Mouse (Mus musculus) embryonic fibroblast, embryonic 13.5 days (primary cell): Measurements from ENCODE around the gene Fam184a. TPM values are rescaled to one million over a fixed set of nuclear protein-coding genes. Genes with fewer than 3 reads are reported as not detected.
"Not testable (repeated sequence)": the region's sequence is repeated elsewhere in the genome, so short reads cannot be mapped to it uniquely, and the experiment has no call there.

ENCODE experiments used
- H3K27ac ChIP-seq: 2 replicates; pipeline ENCODE4 v1.5.1; 2012; ENCODE audit warnings: low read length, control low read depth, inconsistent platforms; ENCODE audit not compliant: insufficient read depth
- H3K4me1 ChIP-seq: 2 replicates; pipeline ENCODE4 v1.6.1; 2011; ENCODE audit warnings: low read length; ENCODE audit not compliant: control insufficient read depth, insufficient read depth
- H3K4me3 ChIP-seq: 2 replicates; pipeline ENCODE4 v1.5.1; 2011; ENCODE audit warnings: mild to moderate bottlenecking, control low read depth, low read length; ENCODE audit not compliant: insufficient read depth
- CTCF ChIP-seq: IDR thresholded peaks from 2 replicates; pipeline ENCODE4 v1.5.1; 2011; ENCODE audit warnings: mild to moderate bottlenecking, control low read depth, low read length, moderate library complexity, borderline replicate concordance; ENCODE audit not compliant: insufficient read depth
- POLR2A ChIP-seq: IDR thresholded peaks from 2 replicates; pipeline ENCODE4 v1.6.1; 2011; ENCODE audit warnings: low read depth, mild to moderate bottlenecking, control low read depth, low read length, moderate library complexity
- polyA plus RNA-seq: library from polyadenylated mRNA; stranded (reverse); fragments of >200 nt; gene quantifications from 2 replicates; pipeline ENCODE4 v1.2.4, GENCODE M21; 2011; ENCODE audit warnings: low read depth; ENCODE audit not compliant: missing spikeins, insufficient read length

The Fam184a gene
- polyA plus RNA-seq, 1 experiment, result 3.8 TPM

GRCm38 (mm10) chr10:53650683-53651082 lies 100.2 kb downstream of the Fam184a start:
- TF ChIP-seq CTCF (no peak), POLR2A (no peak)
- no peak overlapping the region for H3K27ac ChIP-seq
- H3K4me3 ChIP-seq, result no peak overlapping the region
- no peaks in the 10 kb centered on the region for H3K4me1 ChIP-seq

- Histone ChIP-seq H3K27ac (no peak overlapping the region), H3K4me1 (no peaks in the 10 kb centered on the region), H3K4me3 (no peak overlapping the region)
- TF ChIP-seq CTCF, result no peak
- TF ChIP-seq POLR2A, result no peak
Measured at GRCm38 (mm10) chr10:53641507-53641906, 109.4 kb downstream of the Fam184a start.

GRCm38 (mm10) chr10:53635246-53635971 lies 115.5 kb downstream of the Fam184a start:
- TF ChIP-seq POLR2A (no peak), CTCF (no peak)
- no peak overlapping the region for H3K27ac ChIP-seq
- no peak overlapping the region for H3K4me3 ChIP-seq
- H3K4me1 ChIP-seq, result no peaks in the 10 kb centered on the region

GRCm38 (mm10) chr10:53634160-53634559 lies 116.8 kb downstream of the Fam184a start:
- Histone ChIP-seq H3K27ac (no peak overlapping the region), H3K4me3 (no peak overlapping the region)
- TF ChIP-seq POLR2A (no peak), CTCF (no peak)

GRCm38 (mm10) chr10:53630339-53630738 lies 120.6 kb downstream of the Fam184a start, which contains the start of gene Mcm9:
Mcm9 (minus strand) TSS chr10:53630439.
- Histone ChIP-seq H3K27ac (peak within 1 kb of the TSS; percentile 84), H3K4me3 (peak within 1 kb of the TSS; percentile 87)
- H3K4me1 ChIP-seq, result not testable (repeated sequence)

More at GRCm38 (mm10) chr10:53634160-53634559, 116.8 kb downstream of the Fam184a start:
- H3K4me1 ChIP-seq, result no peaks in the 10 kb centered on the region

GRCm38 (mm10) chr10:53629918-53630250 lies 121.0 kb downstream of the Fam184a start:
- Histone ChIP-seq H3K4me3 (peak overlapping the region; percentile 87), H3K4me1 (no peaks in the 10 kb centered on the region), H3K27ac (peak overlapping the region; percentile 84)
- no peak for TF ChIP-seq POLR2A
- TF ChIP-seq CTCF, result no peak

- H3K4me3 ChIP-seq, result peak overlapping the region; percentile 87
- H3K27ac ChIP-seq, result peak overlapping the region; percentile 84
- no peaks in the 10 kb centered on the region for H3K4me1 ChIP-seq
- TF ChIP-seq CTCF, result no peak
- TF ChIP-seq POLR2A, result peak; percentile 69
Measured at GRCm38 (mm10) chr10:53629247-53629917, 121.5 kb downstream of the Fam184a start.

- Histone ChIP-seq H3K27ac (no peak overlapping the region), H3K4me1 (no peaks in the 10 kb centered on the region), H3K4me3 (no peak overlapping the region)
- no peak for TF ChIP-seq POLR2A
- TF ChIP-seq CTCF, result no peak
Measured at GRCm38 (mm10) chr10:53615850-53616616, 134.9 kb downstream of the Fam184a start.

GRCm38 (mm10) chr10:53613955-53614354 lies 137.0 kb downstream of the Fam184a start:
- TF ChIP-seq POLR2A (no peak), CTCF (no peak)
- Histone ChIP-seq H3K27ac (no peak overlapping the region), H3K4me1 (no peaks in the 10 kb centered on the region), H3K4me3 (no peak overlapping the region)

- H3K27ac ChIP-seq, result no peak overlapping the region
- TF ChIP-seq POLR2A, result no peak
- no peak for TF ChIP-seq CTCF
- no peaks in the 10 kb centered on the region for H3K4me1 ChIP-seq
- no peak overlapping the region for H3K4me3 ChIP-seq
Measured at GRCm38 (mm10) chr10:53612172-53612571, 138.8 kb downstream of the Fam184a start.
